Comparison of ENCODE assay signal across 9 mouse cellular contexts in genomic region chr5:28166256-28167231, GRCm38 (mm10). TPM values are rescaled to one million over a fixed set of nuclear protein-coding genes. Genes with fewer than 3 reads are reported as not detected.
A peak's percentile ranks its signal among the peaks of the same experiment; 100 is the strongest.
DNase-seq lines count a peak whose midpoint lies in the region; ATAC-seq and TF ChIP-seq lines count a peak whose summit lies in the region.
"Had no signal": no experiment of that assay in that cellular context is flagged by ENCODE, and none has a peak within 500 bp of the region (broad histone marks: within the 10 kb centered on the region; RNA-seq: fewer than 3 reads in every experiment).

No protein-coding gene starts in this region.

- H3K9me3 ChIP-seq in limb, embryonic 11.5 days (ENCODE audit: control insufficient read depth, low read length): no peaks in the 10 kb centered on the region
- H3K9me3 ChIP-seq in midbrain, postnatal 0 days (ENCODE audit: low read length): no peaks in the 10 kb centered on the region

- no peak for TF ChIP-seq CTCF in midbrain, postnatal 0 days (IDR thresholded peaks at IDR 0.05)

- under 1% methylated on average over 108 of the region's 111 CpGs for WGBS in limb, embryonic 11.5 days
- WGBS in midbrain, postnatal 0 days: under 1% methylated on average over 104 of the region's 111 CpGs

- H3K27ac ChIP-seq in limb, embryonic 11.5 days (replicated peaks; ENCODE audit: low read depth, low read length): no peak overlapping the region
- H3K27ac ChIP-seq in midbrain, postnatal 0 days (ENCODE audit: low read depth, low read length): peak overlapping the region; percentile 89

- H3K36me3 ChIP-seq in limb, embryonic 11.5 days (ENCODE audit: control insufficient read depth, insufficient read depth, low read length): no peaks in the 10 kb centered on the region
- no peaks in the 10 kb centered on the region for H3K36me3 ChIP-seq in midbrain, postnatal 0 days (ENCODE audit: insufficient read depth, low read length)

- peak overlapping the region; percentile 33 for H3K4me3 ChIP-seq in limb, embryonic 11.5 days (ENCODE audit: low read depth, low read length)
- peak overlapping the region; percentile 68 for H3K4me3 ChIP-seq in midbrain, postnatal 0 days (ENCODE audit: low read depth, low read length)

- intact Hi-C loops in heart, postnatal 36 days (cut with DNase I): loop anchor here (10.0 kb wide), 1 partner anchor 1308 kb away; the partner anchor contains the start of gene Mnx1

- peaks cover 12% of the 10 kb centered on the region; the same call in 1 of the 2 replicates for H3K4me1 ChIP-seq in limb, embryonic 11.5 days (ENCODE audit: control insufficient read depth, insufficient read depth, low read length)
- 0 out of 2 replicates have a peak, but pooled peaks cover 2% of the 10 kb centered on the region for H3K4me1 ChIP-seq in midbrain, postnatal 0 days (ENCODE audit: insufficient read depth, low read length)

- no peak for ATAC-seq in limb, embryonic 11.5 days (ENCODE audit: insufficient number of reproducible peaks, low FRiP score, low TSS enrichment, low read depth)
- no peak for ATAC-seq in midbrain, postnatal 0 days (ENCODE audit: low FRiP score)

- DNase-seq in layer of hippocampus, postnatal 10 days (ENCODE audit: low spot score in 2 of 2): peak; percentile 24 to 30
- DNase-seq in layer of hippocampus, adult 8-10 months (ENCODE audit: low spot score in 2 of 2): no peak
- peak; percentile 48 to 49 for DNase-seq in adrenal gland, adult 18-20 months (ENCODE audit: low spot score in 2 of 2)
- DNase-seq in embryo, embryonic 11 days: peak; percentile 68
- peak; percentile 19 to 49 for DNase-seq in heart, postnatal 36 days
- DNase-seq in limb, embryonic 11.5 days (ENCODE audit: low spot score): peak; percentile 71
- no peak for DNase-seq in midbrain, postnatal 0 days (ENCODE audit: low spot score)
- DNase-seq in right cerebral cortex, postnatal 36 days (ENCODE audit: low spot score in 2 of 2): no peak

- peak overlapping the region; percentile 5; the same call in 1 of the 2 replicates for H3K9ac ChIP-seq in limb, embryonic 11.5 days (ENCODE audit: low read length)
- H3K9ac ChIP-seq in midbrain, postnatal 0 days (replicated peaks; ENCODE audit: low read length, poor library complexity, severe bottlenecking): peak overlapping the region; percentile 81

- peak overlapping the region; percentile 86 for H3K4me2 ChIP-seq in limb, embryonic 11.5 days (ENCODE audit: low read depth, severe bottlenecking)
- H3K4me2 ChIP-seq in midbrain, postnatal 0 days (ENCODE audit: low read depth, low read length, poor library complexity, severe bottlenecking): peak overlapping the region; percentile 87

- H3K27me3 ChIP-seq in limb, embryonic 11.5 days (ENCODE audit: control insufficient read depth, insufficient read depth, low read length): peaks cover 88% of the 10 kb centered on the region
- H3K27me3 ChIP-seq in midbrain, postnatal 0 days (ENCODE audit: insufficient read depth, low read length): peaks cover 11% of the 10 kb centered on the region

RNA-seq across cellular contexts. Expression of gene En2, which starts 1.1 kb away (rescaled TPM):
- under 1 TPM; 0.11 to 0.14 TPM for total RNA-seq in layer of hippocampus, postnatal 10 days (2021)
- under 1 TPM; 0.27 to 0.57 (median 0.40) TPM for total RNA-seq in layer of hippocampus, adult 8-10 months (2022)
- total RNA-seq in adrenal gland, adult 18-20 months (2021): under 1 TPM in 1 of 2 experiments, not detected in 1; 0.13 TPM
- not detected for total RNA-seq in heart, postnatal 36 days (2021)
- polyA plus RNA-seq in limb, embryonic 11.5 days (2014; fragmentation: Nextera tagmentation; extraction: Ambion mirVana): not detected in 2 replicates
- total RNA-seq in midbrain, postnatal 0 days (2014; rRNA removed): 49.5 and 62.0 TPM in 2 replicates
- 0.86 and 1.0 TPM in 2 replicates for polyA plus RNA-seq in midbrain, postnatal 0 days (2015; fragmentation: Nextera tagmentation; extraction: Ambion mirVana)
- total RNA-seq: MEL had no signal

Comparison
In these comparisons a context has a peak if more than half of its experiments do, and no peak if none do; other contexts are left out.
1. DNase-seq: peak in layer of hippocampus, postnatal 10 days (2 of 2), adrenal gland, adult 18-20 months (2 of 2), embryo, embryonic 11 days (single experiment), heart, postnatal 36 days (2 of 2) and limb, embryonic 11.5 days (single experiment); none in layer of hippocampus, adult 8-10 months (0 of 2), midbrain, postnatal 0 days (single experiment) and right cerebral cortex, postnatal 36 days (0 of 2).
2. RNA of gene En2, which starts 1.1 kb away (total RNA-seq): 49.5 to 62.0 TPM in midbrain, postnatal 0 days; 0.27 to 0.57 TPM in layer of hippocampus, adult 8-10 months, 0.11 to 0.14 TPM in layer of hippocampus, postnatal 10 days, 0.13 TPM in adrenal gland, adult 18-20 months and not detected in heart, postnatal 36 days; every median in the first group is over 10 times any median in the second.